Mouse (Mus musculus): Measurements from ENCODE around the gene Gm29609. TPM values are rescaled to one million over a fixed set of nuclear protein-coding genes. Genes with fewer than 3 reads are reported as not detected.
A peak's percentile ranks its signal among the peaks of the same experiment; 100 is the strongest.
"Not testable (repeated sequence)": the region's sequence is repeated elsewhere in the genome, so short reads cannot be mapped to it uniquely, and the experiment has no call there.

Gm29609 gene
- polyA plus RNA-seq, 1 experiment from 2014 or later, result 0.63 TPM

GRCm38 (mm10) chr5:31218294-31218693 lies 38.6 kb upstream of the Gm29609 start:
- H3K9me3 ChIP-seq (replicated peaks; ENCODE audit: control insufficient read depth, low read length), result no peaks in the 10 kb centered on the region
- H3K9ac ChIP-seq (ENCODE audit: low read length), result no peak overlapping the region
- no peaks in the 10 kb centered on the region for H3K27me3 ChIP-seq (ENCODE audit: control insufficient read depth, insufficient read depth, low read length)
- no peak overlapping the region for H3K4me3 ChIP-seq (ENCODE audit: low read length)
- H3K27ac ChIP-seq (ENCODE audit: low read length), result no peak overlapping the region
- H3K4me2 ChIP-seq (ENCODE audit: low read depth, low read length), result peak overlapping the region; percentile 71; the same call in 1 of the 2 replicates
- WGBS, result 50% methylated on average over 7 of the region's 7 CpGs
- no peaks in the 10 kb centered on the region for H3K36me3 ChIP-seq (ENCODE audit: control insufficient read depth, insufficient read depth)
- ATAC-seq (replicated peaks; ENCODE audit: extremely low read depth, insufficient read depth, low FRiP score), result no peak
- H3K4me1 ChIP-seq (ENCODE audit: control insufficient read depth, insufficient read depth, low read length), result peaks cover 20% of the 10 kb centered on the region

DNA sequence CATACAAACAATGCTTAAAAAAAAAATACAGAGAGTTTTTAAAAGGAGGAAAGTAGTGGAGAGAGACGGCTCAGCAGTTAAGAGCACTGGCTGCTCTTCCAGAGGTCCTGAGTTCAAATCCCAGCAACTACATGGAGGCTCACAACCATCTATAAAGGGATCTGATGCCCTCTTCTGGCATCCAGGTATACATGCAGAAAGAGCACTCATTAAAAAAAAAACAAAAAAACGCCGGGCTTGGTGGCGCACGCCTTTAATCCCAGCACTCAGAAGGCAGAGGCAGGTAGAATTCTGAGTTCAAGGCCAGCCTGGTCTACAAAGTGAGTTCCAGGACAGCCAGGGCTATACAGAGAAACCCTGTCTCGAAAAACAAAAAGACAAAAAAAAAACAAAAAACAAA lies 36.8 kb upstream of the Gm29609 start:
- H3K27ac ChIP-seq (ENCODE audit: low read length); H3K4me3 ChIP-seq (ENCODE audit: low read length); H3K27me3 ChIP-seq (ENCODE audit: control insufficient read depth, insufficient read depth, low read length); H3K9ac ChIP-seq (ENCODE audit: low read length); ATAC-seq (replicated peaks; ENCODE audit: extremely low read depth, insufficient read depth, low FRiP score); H3K4me2 ChIP-seq (ENCODE audit: low read depth, low read length); H3K36me3 ChIP-seq (ENCODE audit: control insufficient read depth, insufficient read depth); H3K9me3 ChIP-seq (replicated peaks; ENCODE audit: control insufficient read depth, low read length): not testable (repeated sequence)
- peaks cover 18% of the 10 kb centered on the region for H3K4me1 ChIP-seq (ENCODE audit: control insufficient read depth, insufficient read depth, low read length)
- 88% methylated on average over 6 of the region's 6 CpGs for WGBS

- no peak overlapping the region for H3K4me2 ChIP-seq (ENCODE audit: low read depth, low read length)
- H3K9me3 ChIP-seq (replicated peaks; ENCODE audit: control insufficient read depth, low read length), result peaks cover 4% of the 10 kb centered on the region
- no peak for ATAC-seq (replicated peaks; ENCODE audit: extremely low read depth, insufficient read depth, low FRiP score)
- H3K36me3 ChIP-seq (ENCODE audit: control insufficient read depth, insufficient read depth), result peaks cover 57% of the 10 kb centered on the region
- no peak overlapping the region for H3K27ac ChIP-seq (ENCODE audit: low read length)
- WGBS, result 86% methylated on average over 6 of the region's 6 CpGs
- no peak overlapping the region for H3K4me3 ChIP-seq (ENCODE audit: low read length)
- H3K9ac ChIP-seq (ENCODE audit: low read length), result no peak overlapping the region
- peaks cover 14% of the 10 kb centered on the region for H3K4me1 ChIP-seq (ENCODE audit: control insufficient read depth, insufficient read depth, low read length)
- H3K27me3 ChIP-seq (ENCODE audit: control insufficient read depth, insufficient read depth, low read length), result no peaks in the 10 kb centered on the region
These were observed 24.7 kb upstream of the Gm29609 start for GRCm38 (mm10) chr5:31204421-31204820.

DNA sequence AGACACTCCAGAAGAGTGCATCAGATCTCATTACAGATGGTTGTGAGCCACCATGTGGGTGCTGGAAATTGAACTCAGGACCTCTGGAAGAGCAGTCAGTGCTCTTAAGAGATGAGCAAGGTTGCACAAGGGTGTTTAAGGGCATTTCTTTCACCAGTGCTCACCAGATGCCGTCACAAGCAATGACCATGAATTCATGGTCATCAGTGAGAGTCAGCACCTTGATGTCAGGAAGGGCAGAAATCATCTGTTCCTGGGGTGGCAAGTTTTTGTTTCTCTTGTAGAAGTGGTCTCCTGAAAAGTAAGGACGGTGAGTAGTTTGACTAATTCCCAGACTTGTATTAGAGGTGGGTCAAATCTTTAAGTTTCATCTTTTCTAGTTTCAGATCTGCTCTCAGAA lies 24.2 kb upstream of the Gm29609 start:
- ATAC-seq (replicated peaks; ENCODE audit: extremely low read depth, insufficient read depth, low FRiP score), result no peak
- Histone ChIP-seq H3K4me3 (ENCODE audit: low read length) (no peak overlapping the region), H3K27me3 (ENCODE audit: control insufficient read depth, insufficient read depth, low read length) (no peaks in the 10 kb centered on the region), H3K36me3 (ENCODE audit: control insufficient read depth, insufficient read depth) (peaks cover 63% of the 10 kb centered on the region), H3K9me3 (replicated peaks; ENCODE audit: control insufficient read depth, low read length) (peaks cover 4% of the 10 kb centered on the region), H3K27ac (ENCODE audit: low read length) (no peak overlapping the region), H3K4me1 (ENCODE audit: control insufficient read depth, insufficient read depth, low read length) (peaks cover 14% of the 10 kb centered on the region), H3K4me2 (ENCODE audit: low read depth, low read length) (no peak overlapping the region), H3K9ac (ENCODE audit: low read length) (no peak overlapping the region)
- 87% methylated on average over 2 of the region's 2 CpGs for WGBS

DNA sequence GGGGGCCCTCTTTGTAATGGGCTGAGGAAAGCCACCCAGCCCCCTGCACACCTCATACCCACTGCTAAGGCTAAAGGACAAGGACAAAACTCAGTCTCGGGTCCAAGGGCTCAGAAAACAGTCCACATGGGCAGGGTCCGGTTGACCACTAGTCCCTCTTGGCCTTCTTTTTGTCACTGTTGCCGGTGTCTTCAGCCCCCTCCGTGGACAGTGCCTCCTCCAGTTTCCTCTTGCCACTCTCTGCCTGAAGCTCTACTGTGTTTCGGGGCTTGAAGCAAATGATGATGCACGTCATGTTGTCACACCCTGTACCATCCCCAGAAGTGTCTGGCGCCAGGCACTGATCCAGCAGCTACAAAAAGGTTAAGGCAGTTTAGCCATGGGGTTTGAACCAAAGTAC lies 23.2 kb upstream of the Gm29609 start:
- Histone ChIP-seq H3K4me3 (ENCODE audit: low read length) (peak overlapping the region; percentile 72), H3K27ac (ENCODE audit: low read length) (peak overlapping the region; percentile 85), H3K9ac (ENCODE audit: low read length) (peak overlapping the region; percentile 82; the same call in 1 of the 2 replicates), H3K27me3 (ENCODE audit: control insufficient read depth, insufficient read depth, low read length) (no peaks in the 10 kb centered on the region), H3K9me3 (replicated peaks; ENCODE audit: control insufficient read depth, low read length) (peaks cover 4% of the 10 kb centered on the region), H3K4me1 (ENCODE audit: control insufficient read depth, insufficient read depth, low read length) (peaks cover 14% of the 10 kb centered on the region), H3K4me2 (ENCODE audit: low read depth, low read length) (peak overlapping the region; percentile 88), H3K36me3 (ENCODE audit: control insufficient read depth, insufficient read depth) (peaks cover 72% of the 10 kb centered on the region)
- WGBS, result 81% methylated on average over 7 of the region's 7 CpGs
- ATAC-seq (replicated peaks; ENCODE audit: extremely low read depth, insufficient read depth, low FRiP score), result no peak

DNA sequence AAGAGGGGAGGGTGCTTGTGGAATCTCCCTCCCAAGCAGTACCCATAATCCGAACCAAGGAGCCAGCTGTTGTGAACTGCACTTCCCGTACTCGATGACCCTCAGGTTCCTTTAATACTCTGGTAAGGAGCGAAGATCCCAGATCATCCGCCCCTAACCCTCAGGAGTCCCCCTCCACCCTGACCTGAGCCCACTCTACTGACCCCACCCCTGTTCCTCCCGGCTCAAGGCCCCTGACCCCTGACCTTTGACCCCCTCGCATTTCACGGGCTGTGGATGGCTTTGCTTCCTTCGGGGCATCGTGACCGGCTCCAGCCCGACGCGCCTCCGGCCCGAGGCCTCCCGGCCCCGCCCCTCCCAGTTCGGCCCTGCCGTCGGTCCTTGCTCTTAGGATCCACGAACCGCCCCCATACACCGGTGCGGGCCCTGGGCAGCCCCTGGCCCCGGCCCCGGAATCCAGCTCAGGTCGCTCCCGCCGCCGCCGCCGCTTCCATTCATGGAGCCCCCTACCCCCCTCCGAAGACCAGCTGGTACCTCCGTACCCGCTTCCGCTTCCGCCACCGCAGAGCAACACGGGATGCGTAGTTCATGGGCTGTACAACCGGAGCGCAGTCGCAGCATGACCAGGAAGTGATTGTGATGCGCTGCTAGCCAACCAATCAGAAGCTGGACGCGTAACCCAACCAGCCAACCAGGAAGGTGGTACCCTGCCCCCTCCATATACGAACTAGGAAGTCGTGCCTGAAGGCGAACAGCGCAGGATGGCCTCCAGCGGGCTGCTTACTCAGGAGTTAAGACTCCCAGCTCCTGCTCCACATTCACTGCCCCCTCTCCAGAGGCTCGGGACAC lies 22.3 kb upstream of the Gm29609 start, which contains the start of gene Zfp513:
Gene Zfp513 (minus strand): TSS at position 562 of the 849 bp plus-strand sequence.
- peak within 1 kb of the TSS; percentile 88 for H3K4me2 ChIP-seq (ENCODE audit: low read depth, low read length)
- peak; percentile 97 for ATAC-seq (replicated peaks; ENCODE audit: extremely low read depth, insufficient read depth, low FRiP score)
- H3K27ac ChIP-seq (ENCODE audit: low read length), result peak within 1 kb of the TSS; percentile 85
- peak within 1 kb of the TSS; percentile 83 for H3K9ac ChIP-seq (ENCODE audit: low read length)
- no peaks in the 10 kb centered on the region for H3K27me3 ChIP-seq (ENCODE audit: control insufficient read depth, insufficient read depth, low read length)
- H3K4me1 ChIP-seq (ENCODE audit: control insufficient read depth, insufficient read depth, low read length), result peaks cover 14% of the 10 kb centered on the region
- H3K4me3 ChIP-seq (ENCODE audit: low read length), result peak within 1 kb of the TSS; percentile 72
- peaks cover 4% of the 10 kb centered on the region for H3K9me3 ChIP-seq (replicated peaks; ENCODE audit: control insufficient read depth, low read length)
- under 1% methylated on average over 53 of the region's 53 CpGs for WGBS
- peaks cover 71% of the 10 kb centered on the region for H3K36me3 ChIP-seq (ENCODE audit: control insufficient read depth, insufficient read depth)

- Histone ChIP-seq H3K9ac (ENCODE audit: low read length) (peak overlapping the region; percentile 83), H3K27ac (ENCODE audit: low read length) (peak overlapping the region; percentile 62), H3K4me1 (ENCODE audit: control insufficient read depth, insufficient read depth, low read length) (peaks cover 14% of the 10 kb centered on the region), H3K36me3 (ENCODE audit: control insufficient read depth, insufficient read depth) (peaks cover 74% of the 10 kb centered on the region), H3K9me3 (replicated peaks; ENCODE audit: control insufficient read depth, low read length) (peaks cover 4% of the 10 kb centered on the region), H3K4me2 (ENCODE audit: low read depth, low read length) (peak overlapping the region; percentile 78), H3K4me3 (ENCODE audit: low read length) (peak overlapping the region; percentile 72), H3K27me3 (ENCODE audit: control insufficient read depth, insufficient read depth, low read length) (no peaks in the 10 kb centered on the region)
- 11% methylated on average over 13 of the region's 13 CpGs for WGBS
- no peak for ATAC-seq (replicated peaks; ENCODE audit: extremely low read depth, insufficient read depth, low FRiP score)
These were observed 21.5 kb upstream of the Gm29609 start for GRCm38 (mm10) chr5:31201042-31201741.

- ATAC-seq (replicated peaks; ENCODE audit: extremely low read depth, insufficient read depth, low FRiP score), result no peak
- Histone ChIP-seq H3K4me3 (ENCODE audit: low read length) (no peak overlapping the region), H3K4me1 (ENCODE audit: control insufficient read depth, insufficient read depth, low read length) (peaks cover 14% of the 10 kb centered on the region), H3K9me3 (replicated peaks; ENCODE audit: control insufficient read depth, low read length) (peaks cover 4% of the 10 kb centered on the region), H3K27me3 (ENCODE audit: control insufficient read depth, insufficient read depth, low read length) (no peaks in the 10 kb centered on the region), H3K4me2 (ENCODE audit: low read depth, low read length) (peak overlapping the region; percentile 78; the same call in 1 of the 2 replicates), H3K9ac (ENCODE audit: low read length) (peak overlapping the region; percentile 7; the same call in 1 of the 2 replicates), H3K27ac (ENCODE audit: low read length) (no peak overlapping the region), H3K36me3 (ENCODE audit: control insufficient read depth, insufficient read depth) (peaks cover 75% of the 10 kb centered on the region)
- 86% methylated on average over 27 of the region's 27 CpGs for WGBS
These were observed 20.6 kb upstream of the Gm29609 start for GRCm38 (mm10) chr5:31200327-31200768.

GRCm38 (mm10) chr5:31199893-31200292 lies 20.2 kb upstream of the Gm29609 start:
- Histone ChIP-seq H3K27me3 (ENCODE audit: control insufficient read depth, insufficient read depth, low read length) (no peaks in the 10 kb centered on the region), H3K9ac (ENCODE audit: low read length) (no peak overlapping the region), H3K4me3 (ENCODE audit: low read length) (no peak overlapping the region), H3K9me3 (replicated peaks; ENCODE audit: control insufficient read depth, low read length) (peaks cover 4% of the 10 kb centered on the region), H3K36me3 (ENCODE audit: control insufficient read depth, insufficient read depth) (peaks cover 75% of the 10 kb centered on the region), H3K4me1 (ENCODE audit: control insufficient read depth, insufficient read depth, low read length) (peaks cover 14% of the 10 kb centered on the region), H3K27ac (ENCODE audit: low read length) (no peak overlapping the region), H3K4me2 (ENCODE audit: low read depth, low read length) (no peak overlapping the region)
- 76% methylated on average over 9 of the region's 9 CpGs for WGBS
- ATAC-seq (replicated peaks; ENCODE audit: extremely low read depth, insufficient read depth, low FRiP score), result no peak
